12 mouse cellular contexts compared by ENCODE assay signal in genomic region chr11:69778258-69778982, GRCm38 (mm10). TPM values are rescaled to one million over a fixed set of nuclear protein-coding genes. Genes with fewer than 3 reads are reported as not detected.
DNase-seq lines count a peak whose midpoint lies in the region; ATAC-seq lines count a peak whose summit lies in the region.
"Had no signal": no experiment of that assay in that cellular context is flagged by ENCODE, and none has a peak within 500 bp of the region (broad histone marks: within the 10 kb centered on the region; RNA-seq: fewer than 3 reads in every experiment).

No protein-coding gene starts in this region.

- no peaks in the 10 kb centered on the region for H3K9me3 ChIP-seq in heart, embryonic 10.5 days
- H3K9me3 ChIP-seq in embryonic facial prominence, embryonic 13.5 days: no peaks in the 10 kb centered on the region

- ATAC-seq in embryonic facial prominence, embryonic 13.5 days (ENCODE audit: insufficient number of reproducible peaks, insufficient read depth, low FRiP score, low TSS enrichment, low read depth): 0 out of 2 replicates have a peak, but pooled peaks have one; percentile 26

- peaks cover 25% of the 10 kb centered on the region; the same call in 1 of the 2 replicates for H3K36me3 ChIP-seq in heart, embryonic 10.5 days
- peaks cover 37% of the 10 kb centered on the region for H3K36me3 ChIP-seq in embryonic facial prominence, embryonic 13.5 days

- no peak overlapping the region; the same call in 1 of the 2 replicates for H3K4me3 ChIP-seq in heart, embryonic 10.5 days
- 0 out of 2 replicates have a peak overlapping the region, but pooled peaks have one; percentile 7 for H3K4me3 ChIP-seq in embryonic facial prominence, embryonic 13.5 days

- peak overlapping the region; percentile 9; the same call in 1 of the 2 replicates for H3K4me2 ChIP-seq in embryonic facial prominence, embryonic 13.5 days

- DNase-seq in heart, adult 11 months: peak; percentile 91
- no peak for DNase-seq in heart, embryonic 10.5 days (ENCODE audit: low spot score)
- peak; percentile 65 for DNase-seq in kidney, postnatal 10 days
- DNase-seq in kidney, adult 11 months: no peak
- DNase-seq in cerebellum, adult 9-11 months: peak; percentile 65
- no peak for DNase-seq in ovary, postnatal 14 days (ENCODE audit: low spot score)
- DNase-seq: adrenal gland, postnatal 36 days; right cerebral cortex, postnatal 25 days had no signal

- no peak overlapping the region for H3K27ac ChIP-seq in heart, embryonic 10.5 days
- H3K27ac ChIP-seq in embryonic facial prominence, embryonic 13.5 days: no peak overlapping the region
- H3K27ac ChIP-seq: liver, embryonic 14.5 days had no signal

- H3K4me1 ChIP-seq in heart, embryonic 10.5 days: peaks cover 31% of the 10 kb centered on the region
- peaks cover 20% of the 10 kb centered on the region for H3K4me1 ChIP-seq in embryonic facial prominence, embryonic 13.5 days

- WGBS in heart, embryonic 10.5 days: 65% methylated on average over 23 of the region's 23 CpGs
- WGBS in embryonic facial prominence, embryonic 13.5 days: 63% methylated on average over 23 of the region's 23 CpGs

- H3K27me3 ChIP-seq in heart, embryonic 10.5 days (ENCODE audit: insufficient read depth, poor library complexity, severe bottlenecking): peaks cover 50% of the 10 kb centered on the region
- H3K27me3 ChIP-seq in embryonic facial prominence, embryonic 13.5 days: peaks cover 23% of the 10 kb centered on the region; the same call in 1 of the 2 replicates

- no peak overlapping the region for H3K9ac ChIP-seq in embryonic facial prominence, embryonic 13.5 days
- H3K9ac ChIP-seq: liver, embryonic 14.5 days had no signal

RNA-seq across cellular contexts. Expression of gene Zbtb4, which starts 12.7 kb away (rescaled TPM):
- 1.7 and 2.4 TPM in 2 replicates for polyA plus RNA-seq in heart, embryonic 10.5 days (2016; fragmentation: Nextera tagmentation; extraction: Ambion mirVana)
- 3.5 and 4.8 TPM in 2 replicates for polyA plus RNA-seq in embryonic facial prominence, embryonic 13.5 days (2015; fragmentation: Nextera tagmentation; extraction: Ambion mirVana)

RNA-seq across cellular contexts. Expression of gene Slc35g3, which starts 16.7 kb away (rescaled TPM):
- 0.16 TPM in 1 of 2 replicates, not detected in the other for polyA plus RNA-seq in heart, embryonic 10.5 days (2016; fragmentation: Nextera tagmentation; extraction: Ambion mirVana)
- not detected in 2 replicates for polyA plus RNA-seq in embryonic facial prominence, embryonic 13.5 days (2015; fragmentation: Nextera tagmentation; extraction: Ambion mirVana)
- polyA plus RNA-seq: heart, postnatal 0 days; liver, embryonic 14.5 days; neural tube, embryonic 14.5 days had no signal

RNA-seq across cellular contexts. Expression of gene Chrnb1, which starts 17.3 kb away (rescaled TPM):
- polyA plus RNA-seq in heart, embryonic 10.5 days (2016; fragmentation: Nextera tagmentation; extraction: Ambion mirVana): 3.9 and 4.9 TPM in 2 replicates
- polyA plus RNA-seq in embryonic facial prominence, embryonic 13.5 days (2015; fragmentation: Nextera tagmentation; extraction: Ambion mirVana): 5.4 and 5.7 TPM in 2 replicates

RNA-seq across cellular contexts. Expression of gene Polr2a, which starts 20.0 kb away (rescaled TPM):
- polyA plus RNA-seq in heart, embryonic 10.5 days (2016; fragmentation: Nextera tagmentation; extraction: Ambion mirVana): 24.9 and 29.6 TPM in 2 replicates
- 27.3 and 31.3 TPM in 2 replicates for polyA plus RNA-seq in embryonic facial prominence, embryonic 13.5 days (2015; fragmentation: Nextera tagmentation; extraction: Ambion mirVana)

RNA-seq across cellular contexts. Expression of gene Fgf11, which starts 23.2 kb away (rescaled TPM):
- 0.97 and 1.1 TPM in 2 replicates for polyA plus RNA-seq in heart, embryonic 10.5 days (2016; fragmentation: Nextera tagmentation; extraction: Ambion mirVana)
- 3.6 TPM in 2 replicates for polyA plus RNA-seq in embryonic facial prominence, embryonic 13.5 days (2015; fragmentation: Nextera tagmentation; extraction: Ambion mirVana)

Comparison
In these comparisons a context has a peak if more than half of its experiments do, and no peak if none do; other contexts are left out.
1. DNase-seq: peak in heart, adult 11 months (single experiment), kidney, postnatal 10 days (single experiment) and cerebellum, adult 9-11 months (single experiment); none in heart, embryonic 10.5 days (single experiment), kidney, adult 11 months (single experiment) and ovary, postnatal 14 days (single experiment).